Mouse (Mus musculus) heart, embryonic 12.5 days (tissue): Measurements from ENCODE around the gene Pxmp4. TPM values are rescaled to one million over a fixed set of nuclear protein-coding genes. Genes with fewer than 3 reads are reported as not detected.

ENCODE experiments used
- ATAC-seq: fragments of 200-750 bp; cut with Nextera tagmentation; 2 replicates; pipeline ENCODE4 v1.8.0; 2017; ENCODE audit warnings: moderate TSS enrichment, moderate library complexity; ENCODE audit not compliant: insufficient number of reproducible peaks, low FRiP score
- H3K27ac ChIP-seq: fragments of 300-500 bp; sonication (generic); 2 replicates; pipeline ENCODE4 v1.5.1; 2016; ENCODE audit warnings: mild to moderate bottlenecking, moderate library complexity; ENCODE audit not compliant: poor library complexity, severe bottlenecking
- H3K27me3 ChIP-seq: fragments of 300-500 bp; sonication (generic); replicated peaks from 2 replicates; pipeline ENCODE4 v1.6.1; 2016; ENCODE audit warnings: mild to moderate bottlenecking, moderate library complexity
- H3K36me3 ChIP-seq: fragments of 300-500 bp; sonication (generic); 2 replicates; pipeline ENCODE4 v1.6.1; 2016; ENCODE audit warnings: mild to moderate bottlenecking, moderate library complexity
- H3K4me1 ChIP-seq: fragments of 300-500 bp; sonication (generic); replicated peaks from 2 replicates; pipeline ENCODE4 v1.6.1; 2016; ENCODE audit warnings: mild to moderate bottlenecking
- H3K4me2 ChIP-seq: fragments of 300-500 bp; sonication (generic); 2 replicates; pipeline ENCODE4 v1.6.1; 2016; ENCODE audit warnings: mild to moderate bottlenecking, moderate library complexity
- H3K4me3 ChIP-seq: fragments of 300-500 bp; sonication (generic); 2 replicates; pipeline ENCODE4 v1.5.1; 2016; ENCODE audit warnings: mild to moderate bottlenecking
- H3K9ac ChIP-seq: fragments of 300-500 bp; sonication (generic); 2 replicates; pipeline ENCODE4 v1.6.1; 2016; ENCODE audit warnings: mild to moderate bottlenecking, moderate library complexity
- H3K9me3 ChIP-seq: fragments of 300-500 bp; sonication (generic); replicated peaks from 2 replicates; pipeline ENCODE4 v1.6.1; 2016; ENCODE audit warnings: mild to moderate bottlenecking, moderate library complexity
- WGBS: fragments of 180-500 bp; shearing (Covaris S2); methylation state at CpG from one replicate; pipeline ENCODE4 v1.1.7; 2016; 5-methylcytosine and 5-hydroxymethylcytosine counted together
- polyA plus RNA-seq: library from polyadenylated mRNA; unstranded; fragments of >200 nt; fragmentation: Nextera tagmentation; extraction: Ambion mirVana; gene quantifications from 2 replicates; pipeline ENCODE4 v1.2.1, GENCODE M21; 2016

Pxmp4 gene
- polyA plus RNA-seq, 1 experiment from 2014 or later = 18.9 TPM

DNA sequence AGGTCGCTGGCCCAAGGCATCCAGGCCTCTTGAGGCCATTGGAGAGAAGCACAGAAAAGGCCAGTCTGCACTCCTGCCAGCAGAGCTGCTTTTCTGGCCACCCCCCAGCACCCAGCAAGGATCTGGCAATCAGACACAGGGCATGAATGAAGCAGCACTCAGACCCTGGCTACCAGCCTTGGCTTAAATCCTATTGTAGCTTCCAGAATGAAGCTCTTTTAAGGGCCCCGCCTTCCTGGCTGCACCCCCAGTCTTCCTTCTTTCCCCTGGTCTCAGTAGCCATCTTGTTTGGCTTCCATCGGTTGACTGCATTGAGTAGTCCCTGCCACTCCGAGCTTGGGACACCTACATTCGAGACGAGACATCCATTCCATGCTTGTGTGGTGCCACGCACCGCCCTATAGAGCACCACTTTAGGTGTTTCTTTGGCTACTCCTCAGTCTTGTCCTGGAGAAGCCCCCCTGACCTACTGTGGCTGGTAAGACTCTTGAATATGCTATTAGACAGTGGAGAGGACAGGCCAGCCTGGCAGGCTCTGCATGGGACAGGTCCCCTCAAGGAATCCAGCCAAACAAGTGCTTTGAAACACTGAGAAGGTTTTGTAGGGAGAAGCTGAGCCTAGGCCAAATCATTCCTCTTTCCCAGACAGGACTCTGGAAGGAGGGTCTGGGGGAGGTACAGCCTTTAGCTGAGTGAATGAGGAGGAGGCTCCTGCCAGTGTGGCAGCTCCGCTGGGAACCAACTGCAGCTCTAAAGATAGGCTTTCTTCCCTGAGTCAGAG is 59.8 kb downstream of the Pxmp4 start:
- Histone ChIP-seq H3K4me3 (no peak overlapping the region), H3K9me3 (no peaks in the 10 kb centered on the region; the same call in 1 of the 2 replicates), H3K4me1 (peaks cover 4% of the 10 kb centered on the region; the same call in 1 of the 2 replicates), H3K4me2 (no peak overlapping the region), H3K36me3 (peaks cover 10% of the 10 kb centered on the region), H3K9ac (no peak overlapping the region), H3K27me3 (no peaks in the 10 kb centered on the region), H3K27ac (no peak overlapping the region)
- 82% methylated on average over 9 of the region's 9 CpGs for WGBS
- ATAC-seq = no peak

DNA sequence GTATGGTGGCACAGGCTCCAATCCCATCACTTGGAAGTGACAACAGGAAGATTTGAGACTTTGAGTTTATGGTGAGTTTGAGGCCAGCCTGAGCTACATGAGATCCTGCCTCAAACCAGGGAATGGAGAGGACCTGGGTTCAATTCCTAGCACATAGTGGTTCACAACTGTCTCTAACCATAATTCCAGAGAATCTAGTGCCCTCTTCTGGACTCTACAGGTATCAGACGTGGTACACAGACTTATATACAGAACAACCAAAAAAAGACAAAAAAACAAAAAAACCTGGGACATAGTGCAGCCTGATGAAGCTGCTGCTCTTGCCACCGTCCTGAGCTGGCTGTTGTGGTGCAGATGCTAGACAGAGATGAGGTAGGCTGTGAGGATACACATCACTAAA is 61.9 kb downstream of the Pxmp4 start:
- Histone ChIP-seq H3K4me3 (no peak overlapping the region), H3K27me3 (no peaks in the 10 kb centered on the region), H3K36me3 (peaks cover 26% of the 10 kb centered on the region), H3K9me3 (no peaks in the 10 kb centered on the region; the same call in 1 of the 2 replicates), H3K27ac (no peak overlapping the region), H3K9ac (no peak overlapping the region), H3K4me1 (peaks cover 7% of the 10 kb centered on the region; the same call in 1 of the 2 replicates), H3K4me2 (no peak overlapping the region)
- WGBS = 69% methylated on average over 2 of the region's 2 CpGs
- ATAC-seq = no peak

DNA sequence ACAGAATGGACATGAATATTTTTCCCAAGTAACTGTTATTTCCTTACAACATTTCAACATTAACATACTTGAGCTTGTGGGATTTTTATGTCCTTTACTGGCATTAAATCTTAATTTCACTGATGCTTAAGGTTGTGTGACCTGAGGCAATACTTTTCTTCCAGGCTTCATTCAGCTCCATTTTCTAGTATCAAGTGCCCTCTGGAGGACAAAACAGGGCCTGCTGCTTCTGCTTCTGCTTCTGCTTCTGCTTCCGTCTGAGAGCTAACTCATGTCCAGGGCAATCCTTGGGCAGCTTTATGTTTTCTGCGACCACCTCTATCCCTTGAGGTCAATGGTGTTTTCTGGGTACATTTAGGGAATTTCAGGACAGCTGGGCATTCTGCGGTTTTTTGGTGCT is 63.8 kb downstream of the Pxmp4 start:
- no peaks in the 10 kb centered on the region; the same call in 1 of the 2 replicates for H3K9me3 ChIP-seq
- no peak for ATAC-seq
- H3K27me3 ChIP-seq = no peaks in the 10 kb centered on the region

DNA sequence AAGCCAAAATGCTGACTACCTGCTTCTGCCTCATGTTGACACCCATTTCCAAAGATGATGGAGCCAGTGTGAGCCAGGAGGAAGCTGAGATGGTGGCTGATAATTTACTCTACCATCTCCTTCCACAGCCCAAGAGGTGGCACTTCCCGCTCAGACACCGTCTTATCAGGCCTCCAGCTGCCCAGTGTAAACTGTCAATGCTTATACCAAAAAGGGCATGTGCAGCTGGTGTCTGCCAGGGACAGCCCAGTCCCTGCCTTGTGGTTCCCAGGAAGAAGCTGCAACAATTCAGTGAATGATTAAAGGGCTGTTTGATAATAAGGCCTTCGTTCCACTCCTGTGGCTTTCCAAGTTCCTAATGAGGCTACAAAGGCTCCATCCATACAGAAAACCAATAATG is 64.8 kb downstream of the Pxmp4 start:
- Histone ChIP-seq H3K4me2 (no peak overlapping the region), H3K27ac (no peak overlapping the region), H3K36me3 (peaks cover 47% of the 10 kb centered on the region), H3K9ac (no peak overlapping the region), H3K4me3 (no peak overlapping the region), H3K27me3 (no peaks in the 10 kb centered on the region), H3K9me3 (no peaks in the 10 kb centered on the region; the same call in 1 of the 2 replicates), H3K4me1 (peaks cover 17% of the 10 kb centered on the region)
- no peak for ATAC-seq
- 28% methylated on average over 3 of the region's 3 CpGs for WGBS

More for the DNA sequence above, 63.8 kb downstream of the Pxmp4 start:
- WGBS = 82% methylated on average over 3 of the region's 3 CpGs
- Histone ChIP-seq H3K4me2 (no peak overlapping the region), H3K27ac (no peak overlapping the region), H3K36me3 (peaks cover 42% of the 10 kb centered on the region), H3K4me1 (peaks cover 14% of the 10 kb centered on the region), H3K9ac (no peak overlapping the region), H3K4me3 (no peak overlapping the region)

DNA sequence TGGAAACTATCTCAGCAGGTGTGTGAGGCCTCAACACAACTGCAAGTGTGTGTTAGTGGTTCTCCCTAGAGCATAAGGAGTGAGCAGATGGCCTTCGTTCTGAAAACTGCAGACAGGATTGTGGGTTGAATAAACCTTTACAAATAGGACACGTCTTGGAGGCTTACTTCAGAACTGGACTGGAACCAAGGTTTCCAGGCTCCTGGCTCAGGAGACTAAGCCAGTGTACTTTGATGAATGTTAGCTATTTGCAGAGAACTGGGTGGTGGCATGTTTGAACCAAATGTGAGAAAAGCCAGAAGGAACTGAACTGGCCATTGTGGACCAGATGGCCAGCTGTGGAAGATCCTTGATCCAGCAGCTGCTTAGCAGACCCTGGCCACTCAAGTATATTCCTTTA is 65.2 kb downstream of the Pxmp4 start:
- ATAC-seq = no peak
- no peak overlapping the region for H3K27ac ChIP-seq
- WGBS = 64% methylated on average over 2 of the region's 2 CpGs
- no peak overlapping the region for H3K4me3 ChIP-seq
- peaks cover 49% of the 10 kb centered on the region for H3K36me3 ChIP-seq
- H3K9ac ChIP-seq = no peak overlapping the region
- no peak overlapping the region for H3K4me2 ChIP-seq
- no peaks in the 10 kb centered on the region; the same call in 1 of the 2 replicates for H3K9me3 ChIP-seq
- peaks cover 17% of the 10 kb centered on the region for H3K4me1 ChIP-seq
- H3K27me3 ChIP-seq = no peaks in the 10 kb centered on the region

Other genes with a start within 250 kb of the Pxmp4 start
- gene Cdk5rap1, start 230.7 kb downstream of the Pxmp4 start, polyA plus RNA-seq = 13.6 and 15.4 TPM in 2 replicates
- gene Snta1, start 195.6 kb downstream of the Pxmp4 start, polyA plus RNA-seq = 49.9 and 51.6 TPM in 2 replicates
- gene Cbfa2t2, start 167.2 kb downstream of the Pxmp4 start, polyA plus RNA-seq = 37.6 and 38.8 TPM in 2 replicates
- 0.48 and 0.78 TPM in 2 replicates for gene 1700003F12Rik, start 56.6 kb downstream of the Pxmp4 start, polyA plus RNA-seq
- 0.13 and 0.15 TPM in 2 replicates for gene Actl10, start 51.9 kb downstream of the Pxmp4 start, polyA plus RNA-seq
- gene Necab3, start 44.8 kb downstream of the Pxmp4 start, polyA plus RNA-seq = 0.27 and 0.87 TPM in 2 replicates
- 21.7 and 21.8 TPM in 2 replicates for gene E2f1, start 33.8 kb downstream of the Pxmp4 start, polyA plus RNA-seq
- 0.78 and 0.82 TPM in 2 replicates for gene Zfp341, start 9.6 kb upstream of the Pxmp4 start, polyA plus RNA-seq
- 0.64 TPM in 1 of 2 replicates, not detected in the other for gene 4930519P11Rik, start 9.7 kb upstream of the Pxmp4 start, polyA plus RNA-seq
- gene Chmp4b, start 48.0 kb upstream of the Pxmp4 start, polyA plus RNA-seq = 23.3 and 24.4 TPM in 2 replicates
- not detected in 2 replicates for gene Gm14214, start 166.3 kb upstream of the Pxmp4 start, polyA plus RNA-seq
- 27.2 and 29.8 TPM in 2 replicates for gene Raly, start 187.4 kb upstream of the Pxmp4 start, polyA plus RNA-seq
- not detected in 2 replicates for gene a, start 187.7 kb upstream of the Pxmp4 start, polyA plus RNA-seq